Mouse (Mus musculus) ES-Bruce4 (cell line): ENCODE data around the gene Nt5c1a.

Source experiments
- CTCF ChIP-seq: IDR thresholded peaks from one replicate; pipeline ENCODE4 v1.8.1; 2011; ENCODE audit warnings: low read depth, low read length
- EP300 ChIP-seq: IDR thresholded peaks from 2 replicates; pipeline ENCODE4 v1.6.1; 2011; ENCODE audit warnings: low read depth, low read length; ENCODE audit not compliant: insufficient read depth

- TF ChIP-seq EP300, result no peak
- no peak for TF ChIP-seq CTCF
Observed at GRCm38 (mm10) chr4:123237386-123238266, 36.3 kb downstream of the Nt5c1a start.
